Mouse (Mus musculus): Measurements from ENCODE around the gene Adra1b.

- TF ChIP-seq POLR2A (IDR thresholded peaks at IDR 0.05; ENCODE audit: control insufficient read depth, extremely low read depth, insufficient read depth, low read length, poor library complexity), result no peak
- TF ChIP-seq CTCF (IDR thresholded peaks at IDR 0.05; ENCODE audit: borderline replicate concordance, control insufficient read depth, extremely low read depth, insufficient read depth, low read length, poor library complexity), result no peak
Measured at GRCm38 (mm10) chr11:43929178-43929577, 28.2 kb upstream of the Adra1b start.

All from thymus, adult 2 months (tissue).